Mouse (Mus musculus) midbrain, embryonic 11.5 days (tissue): Measurements from ENCODE around the gene Rxfp4. TPM values are rescaled to one million over a fixed set of nuclear protein-coding genes. Genes with fewer than 3 reads are reported as not detected.
A peak's percentile ranks its signal among the peaks of the same experiment; 100 is the strongest.

ENCODE experiments used
- ATAC-seq: fragments of 200-750 bp; cut with Nextera tagmentation; 2 replicates; pipeline ENCODE4 v1.8.0; 2017; ENCODE audit warnings: moderate TSS enrichment, moderate library complexity; ENCODE audit not compliant: low FRiP score
- DNase-seq: peaks from one replicate; pipeline ENCODE4 v3.0.0; 2015; ENCODE audit warnings: low spot score; ENCODE audit errors: missing footprints
- H3K27ac ChIP-seq: fragments of 300-500 bp; sonication (generic); 2 replicates; pipeline ENCODE4 v1.5.1; 2014; ENCODE audit warnings: low read depth, low read length
- H3K27me3 ChIP-seq: fragments of 300-500 bp; sonication (generic); 2 replicates; pipeline ENCODE4 v1.6.1; 2014; ENCODE audit warnings: mild to moderate bottlenecking, low read length, moderate library complexity, mixed read lengths; ENCODE audit not compliant: control insufficient read depth, insufficient read depth
- H3K36me3 ChIP-seq: fragments of 300-500 bp; sonication (generic); 2 replicates; pipeline ENCODE4 v1.6.1; 2014; ENCODE audit warnings: mild to moderate bottlenecking, low read length, moderate library complexity, mixed read lengths; ENCODE audit not compliant: control insufficient read depth, insufficient read depth
- H3K4me1 ChIP-seq: fragments of 300-500 bp; sonication (generic); 2 replicates; pipeline ENCODE4 v1.6.1; 2014; ENCODE audit warnings: low read length; ENCODE audit not compliant: control insufficient read depth, insufficient read depth
- H3K4me2 ChIP-seq: fragments of 300-500 bp; sonication (generic); 2 replicates; pipeline ENCODE4 v1.6.1; 2014; ENCODE audit warnings: mild to moderate bottlenecking, moderate library complexity
- H3K4me3 ChIP-seq: fragments of 300-500 bp; sonication (generic); 2 replicates; pipeline ENCODE4 v1.5.1; 2014; ENCODE audit warnings: low read depth, low read length
- H3K9ac ChIP-seq: fragments of 300-500 bp; sonication (generic); 2 replicates; pipeline ENCODE4 v1.6.1; 2014; ENCODE audit warnings: low read length
- H3K9me3 ChIP-seq: fragments of 300-500 bp; sonication (generic); 2 replicates; pipeline ENCODE4 v1.6.1; 2016; ENCODE audit warnings: low read length; ENCODE audit not compliant: control insufficient read depth
- WGBS: fragments of 180-500 bp; shearing (Covaris S2); extraction: QIAGEN DNeasy Blood & Tissue Kit; methylation state at CpG from one replicate; pipeline ENCODE4 v1.1.7; 2014; 5-methylcytosine and 5-hydroxymethylcytosine counted together
- polyA plus RNA-seq: library from polyadenylated mRNA; unstranded; fragments of >200 nt; fragmentation: Nextera tagmentation; extraction: Ambion mirVana; gene quantifications from 2 replicates; pipeline ENCODE4 v1.2.1, GENCODE M21; 2014

Gene Rxfp4
- polyA plus RNA-seq, 1 experiment from 2014 or later, result 0.14 TPM

DNA sequence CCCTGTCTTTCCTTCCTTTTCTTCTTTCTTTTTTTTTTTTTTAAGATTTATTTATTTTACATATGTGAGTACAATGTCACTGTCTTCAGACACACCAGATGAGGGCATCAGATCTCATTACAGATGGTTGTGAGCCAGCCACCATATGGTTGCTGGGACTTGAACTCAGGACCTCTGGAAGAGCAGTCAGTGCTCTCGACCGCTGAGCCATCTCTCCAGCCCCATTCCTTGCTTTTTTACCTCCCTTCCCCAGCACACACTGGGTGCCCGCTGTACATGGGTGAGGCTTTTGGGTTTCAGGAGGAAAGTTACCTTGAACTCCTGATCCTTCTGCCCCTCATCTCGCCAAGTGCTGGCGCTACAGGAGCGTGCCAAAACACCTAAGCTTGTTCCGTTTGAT is 27.4 kb downstream of the Rxfp4 start:
- DNase-seq (no peak), ATAC-seq (no peak)
- no peak overlapping the region for H3K9ac ChIP-seq
- H3K4me1 ChIP-seq, result peaks cover 25% of the 10 kb centered on the region
- 92% methylated on average over 7 of the region's 7 CpGs for WGBS
- H3K4me2 ChIP-seq, result no peak overlapping the region
- no peak overlapping the region; the same call in 1 of the 2 replicates for H3K27ac ChIP-seq
- no peaks in the 10 kb centered on the region for H3K9me3 ChIP-seq
- no peaks in the 10 kb centered on the region for H3K27me3 ChIP-seq
- H3K4me3 ChIP-seq, result no peak overlapping the region
- peaks cover 11% of the 10 kb centered on the region for H3K36me3 ChIP-seq

DNA sequence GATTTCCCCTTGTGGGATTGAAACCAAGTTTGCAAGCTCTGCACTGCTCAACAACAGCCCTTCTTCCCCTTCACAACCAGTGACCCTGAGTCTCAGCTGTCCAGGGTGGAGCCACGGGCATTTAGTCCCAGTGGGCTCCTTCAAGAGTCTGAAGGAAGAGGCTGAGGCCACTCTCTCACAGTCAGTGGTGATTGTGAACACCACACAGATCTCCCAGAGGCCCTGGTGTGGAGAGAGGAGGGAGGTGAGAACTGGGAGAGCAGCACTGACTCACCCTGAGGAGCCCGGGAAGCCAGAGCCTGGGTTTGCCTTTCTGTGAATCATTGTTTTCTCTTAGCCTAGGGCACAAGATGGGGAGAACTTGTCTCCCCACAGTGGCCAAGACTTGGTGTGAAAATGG is 28.0 kb downstream of the Rxfp4 start:
- DNase-seq, result no peak
- H3K27ac ChIP-seq, result peak overlapping the region; percentile 95
- peaks cover 6% of the 10 kb centered on the region for H3K36me3 ChIP-seq
- H3K4me2 ChIP-seq, result peak overlapping the region; percentile 89
- H3K4me3 ChIP-seq, result peak overlapping the region; percentile 84
- H3K27me3 ChIP-seq, result no peaks in the 10 kb centered on the region
- WGBS, result 57% methylated on average over 2 of the region's 2 CpGs
- no peaks in the 10 kb centered on the region for H3K9me3 ChIP-seq
- H3K9ac ChIP-seq, result peak overlapping the region; percentile 97
- H3K4me1 ChIP-seq, result peaks cover 28% of the 10 kb centered on the region
- ATAC-seq, result no peak

DNA sequence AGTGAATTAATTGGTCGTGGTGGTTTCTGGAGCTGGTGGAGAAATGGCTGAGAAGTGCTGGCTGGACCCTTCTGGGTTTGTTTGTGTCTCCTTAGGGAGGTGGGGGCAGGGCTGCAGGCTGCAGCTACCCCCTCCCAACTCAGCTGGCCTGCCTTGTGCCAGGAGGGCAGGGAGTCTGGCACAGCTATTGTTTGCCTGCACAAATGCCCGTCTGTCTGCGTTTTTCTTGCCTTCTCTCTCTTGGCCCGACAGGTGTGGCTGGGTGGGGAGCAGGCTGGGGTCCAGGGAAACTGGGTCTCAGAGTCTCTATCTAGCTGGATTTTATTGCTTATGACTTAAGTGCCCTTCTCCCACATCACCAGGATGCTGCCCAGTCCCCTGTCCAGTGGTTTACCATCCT is 28.6 kb downstream of the Rxfp4 start:
- peak overlapping the region; percentile 95 for H3K27ac ChIP-seq
- 26% methylated on average over 4 of the region's 4 CpGs for WGBS
- peak overlapping the region; percentile 97 for H3K9ac ChIP-seq
- H3K27me3 ChIP-seq, result no peaks in the 10 kb centered on the region
- peaks cover under 1% of the 10 kb centered on the region; the same call in 1 of the 2 replicates for H3K36me3 ChIP-seq
- DNase-seq (no peak), ATAC-seq (no peak)
- H3K4me1 ChIP-seq, result peaks cover 28% of the 10 kb centered on the region
- no peaks in the 10 kb centered on the region for H3K9me3 ChIP-seq
- peak overlapping the region; percentile 84 for H3K4me3 ChIP-seq
- peak overlapping the region; percentile 89 for H3K4me2 ChIP-seq

DNA sequence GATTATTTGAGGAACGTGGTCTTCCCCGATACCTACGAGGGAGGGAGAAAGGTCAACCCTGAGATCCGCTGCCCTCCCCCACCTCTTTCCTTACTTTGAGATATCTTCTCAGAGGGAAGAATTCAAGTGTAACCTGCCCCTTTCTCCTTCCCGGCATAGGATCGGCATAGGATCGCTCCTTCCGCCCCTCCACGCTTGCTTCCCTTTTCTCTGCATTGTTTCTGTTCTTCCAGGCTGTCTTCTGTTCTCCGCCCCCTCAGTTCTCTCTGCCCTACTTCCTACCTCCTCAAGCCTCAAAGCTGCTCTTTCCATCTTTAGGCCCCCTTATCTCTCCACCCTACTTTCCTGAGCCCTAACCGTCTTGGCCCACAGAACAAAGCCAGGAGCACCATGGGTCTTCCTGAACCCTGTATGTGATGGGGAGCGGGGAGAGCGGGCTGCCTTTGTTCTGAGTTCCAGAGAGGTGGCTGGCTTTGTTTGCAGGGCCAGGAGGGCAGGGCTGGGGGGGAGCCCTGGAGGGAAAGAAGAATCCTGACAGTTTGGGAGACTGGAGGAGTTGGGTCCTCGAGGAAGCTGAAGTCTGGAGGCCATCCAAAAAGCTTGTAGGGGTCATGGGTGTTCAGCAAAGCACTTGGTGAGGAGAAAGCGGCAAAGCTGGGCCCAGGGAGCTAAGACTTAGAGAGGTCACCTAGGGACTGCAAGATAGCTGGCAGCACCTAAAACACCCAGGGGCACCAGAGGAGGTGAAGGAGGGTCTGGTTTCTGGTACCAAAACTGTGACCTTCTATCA is 29.4 kb downstream of the Rxfp4 start:
- DNase-seq (peak; percentile 93), ATAC-seq (no peak)
- Histone ChIP-seq H3K9ac (peak overlapping the region; percentile 97), H3K4me1 (peaks cover 28% of the 10 kb centered on the region), H3K27me3 (no peaks in the 10 kb centered on the region), H3K4me3 (peak overlapping the region; percentile 84), H3K4me2 (peak overlapping the region; percentile 89), H3K36me3 (no peaks in the 10 kb centered on the region), H3K9me3 (no peaks in the 10 kb centered on the region), H3K27ac (peak overlapping the region; percentile 95)
- WGBS, result 1% methylated on average over 15 of the region's 15 CpGs

DNA sequence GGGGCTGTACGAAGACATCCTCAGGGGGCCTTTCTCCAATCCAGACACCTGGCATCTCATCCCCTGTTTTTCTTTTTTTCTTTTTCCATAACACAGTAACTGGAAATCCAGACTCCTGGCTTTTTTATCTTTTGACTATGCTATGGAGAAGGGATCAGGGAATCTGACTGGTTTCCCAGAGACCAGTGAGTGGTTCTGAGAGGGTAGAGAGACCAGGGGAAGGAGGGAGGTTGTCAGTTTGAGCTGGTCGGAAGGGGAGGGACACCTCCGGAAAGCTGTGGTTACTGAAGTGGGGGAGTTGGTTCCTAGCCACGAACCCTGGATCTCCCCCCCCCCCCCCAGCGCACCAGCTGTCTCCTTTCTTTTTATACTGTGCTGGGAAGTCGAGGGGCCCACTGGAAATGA is 30.0 kb downstream of the Rxfp4 start:
- ATAC-seq (peak; percentile 36; the same call in 1 of the 2 replicates), DNase-seq (peak; percentile 92)
- H3K9me3 ChIP-seq, result no peaks in the 10 kb centered on the region
- peak overlapping the region; percentile 84 for H3K4me3 ChIP-seq
- peak overlapping the region; percentile 97 for H3K9ac ChIP-seq
- no peaks in the 10 kb centered on the region for H3K27me3 ChIP-seq
- peak overlapping the region; percentile 89 for H3K4me2 ChIP-seq
- H3K4me1 ChIP-seq, result peaks cover 28% of the 10 kb centered on the region
- WGBS, result 0% methylated on average over 5 of the region's 6 CpGs
- H3K27ac ChIP-seq, result peak overlapping the region; percentile 95
- H3K36me3 ChIP-seq, result no peaks in the 10 kb centered on the region

DNA sequence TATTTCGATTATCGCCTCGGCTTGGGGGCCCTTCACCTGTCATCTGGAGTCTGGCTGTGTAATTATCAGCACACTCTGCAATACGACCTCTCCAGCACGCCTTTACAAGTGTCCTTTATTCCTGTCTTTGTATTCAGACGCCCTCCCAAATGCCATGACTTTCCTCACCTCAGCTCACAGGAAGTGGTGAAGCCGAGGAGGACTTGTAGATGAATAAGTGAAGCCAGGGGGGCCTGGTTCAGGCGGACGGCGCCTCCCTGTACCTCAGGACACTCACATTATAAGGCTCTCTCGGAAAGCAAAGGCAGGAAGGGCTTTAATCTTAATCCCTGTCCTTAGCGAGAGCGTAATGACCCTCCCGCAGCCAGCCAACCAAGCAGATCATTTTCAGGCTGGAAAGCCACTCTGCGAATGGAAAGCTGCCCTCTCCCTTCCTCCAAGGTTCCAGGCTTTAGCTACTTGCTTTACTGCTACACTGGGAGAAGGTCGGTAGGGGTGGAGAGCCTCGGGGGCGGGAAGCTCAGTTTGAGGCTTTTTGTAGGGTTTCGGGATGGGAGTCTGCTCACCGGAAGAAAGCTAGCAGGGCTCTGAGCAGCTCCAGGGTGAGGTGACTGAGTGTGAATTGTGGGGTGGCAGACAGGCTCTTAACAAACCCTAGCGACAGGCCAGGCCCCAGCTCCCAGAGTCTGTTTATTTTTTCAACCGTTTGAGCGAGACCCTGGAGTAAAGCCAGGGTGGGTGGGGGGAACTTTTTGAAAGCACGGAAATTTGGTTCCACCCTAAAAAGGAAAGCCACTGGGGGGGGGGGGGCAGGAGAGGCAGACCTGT is 30.6 kb downstream of the Rxfp4 start:
- Histone ChIP-seq H3K9ac (peak overlapping the region; percentile 97), H3K27ac (peak overlapping the region; percentile 95), H3K4me1 (peaks cover 28% of the 10 kb centered on the region), H3K4me3 (peak overlapping the region; percentile 84), H3K9me3 (no peaks in the 10 kb centered on the region), H3K27me3 (no peaks in the 10 kb centered on the region), H3K36me3 (no peaks in the 10 kb centered on the region), H3K4me2 (peak overlapping the region; percentile 89)
- under 1% methylated on average over 24 of the region's 24 CpGs for WGBS
- peak; percentile 96 for DNase-seq
- no peak for ATAC-seq

DNA sequence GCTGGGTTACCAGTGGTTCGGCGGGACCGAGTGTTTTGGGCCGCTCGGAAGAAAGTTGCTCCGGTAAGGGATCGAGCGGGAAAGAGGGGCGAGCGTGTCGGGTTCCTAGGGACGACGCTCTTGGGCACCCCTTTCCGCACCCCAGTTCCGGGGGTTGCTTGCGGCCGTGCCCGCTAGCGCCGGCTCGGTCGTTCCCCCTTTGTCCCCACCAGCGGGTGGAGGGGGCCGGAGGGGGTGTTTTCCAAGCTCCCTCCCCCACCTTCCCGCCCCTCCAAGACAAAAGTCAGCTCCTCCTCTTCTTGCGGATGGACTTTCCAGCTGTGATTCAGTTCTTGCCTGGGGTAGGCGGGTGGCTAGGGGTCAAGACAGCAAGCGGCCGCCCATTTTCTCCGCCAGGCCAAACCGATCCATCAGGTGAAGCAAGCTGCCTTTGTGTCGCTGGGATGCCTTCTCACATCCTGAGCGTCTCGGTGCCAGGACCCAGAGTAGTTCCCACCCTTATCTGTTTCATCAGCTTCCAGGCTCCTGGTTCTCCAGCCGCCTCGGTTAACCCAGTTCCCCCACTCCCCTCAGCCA is 31.3 kb downstream of the Rxfp4 start:
- Histone ChIP-seq H3K9ac (peak overlapping the region; percentile 97), H3K4me1 (peaks cover 28% of the 10 kb centered on the region), H3K4me2 (peak overlapping the region; percentile 89), H3K9me3 (no peaks in the 10 kb centered on the region), H3K27me3 (no peaks in the 10 kb centered on the region), H3K4me3 (peak overlapping the region; percentile 84), H3K27ac (peak overlapping the region; percentile 95), H3K36me3 (no peaks in the 10 kb centered on the region)
- ATAC-seq (peak; percentile 23), DNase-seq (peak; percentile 96)
- 1% methylated on average over 33 of the region's 36 CpGs for WGBS

DNA sequence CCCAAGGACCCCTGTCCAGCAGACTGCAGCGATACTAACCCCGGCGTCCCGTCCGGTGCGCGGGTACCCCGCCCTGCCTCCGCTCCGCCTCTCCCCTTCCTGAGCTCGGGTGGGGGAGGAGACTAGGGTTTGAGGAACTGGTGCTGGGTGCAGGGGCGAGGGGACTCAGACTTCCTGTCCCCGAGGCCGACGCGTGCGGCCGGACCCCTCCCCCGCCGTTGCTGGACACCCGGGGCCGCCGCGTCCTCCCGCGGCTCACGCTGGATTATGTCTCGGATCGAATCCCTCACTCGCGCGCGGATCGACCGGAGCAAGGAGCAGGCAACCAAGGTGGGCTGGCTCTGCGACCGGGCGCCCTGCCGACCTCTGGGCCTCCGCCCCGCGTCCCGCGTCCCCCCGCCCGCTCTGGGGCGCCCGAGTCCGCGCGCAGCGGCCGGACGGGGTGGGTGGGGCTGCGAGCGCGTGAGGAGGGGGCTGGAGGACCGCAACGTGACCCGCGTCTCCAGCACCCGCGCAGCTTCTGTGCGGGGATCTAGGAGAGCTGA is 31.9 kb downstream of the Rxfp4 start:
- Histone ChIP-seq H3K4me3 (peak overlapping the region; percentile 84), H3K4me2 (peak overlapping the region; percentile 89), H3K4me1 (peaks cover 30% of the 10 kb centered on the region), H3K27me3 (no peaks in the 10 kb centered on the region), H3K9me3 (no peaks in the 10 kb centered on the region), H3K9ac (peak overlapping the region; percentile 97), H3K27ac (peak overlapping the region; percentile 95), H3K36me3 (no peaks in the 10 kb centered on the region)
- peak; percentile 79 for ATAC-seq
- DNase-seq, result peak; percentile 96
- under 1% methylated on average over 64 of the region's 64 CpGs for WGBS
